Mouse (Mus musculus) small intestine, adult 2 months (tissue): ENCODE measurements around the gene Uap1l1.

ENCODE experiments used
- CTCF ChIP-seq: fragments of 200-500 bp; IDR thresholded peaks from 2 replicates; pipeline ENCODE4 v1.5.1; 2012; ENCODE audit warnings: low read depth, mild to moderate bottlenecking, control low read depth, inconsistent platforms, low read length, moderate library complexity, mixed read lengths; ENCODE audit not compliant: insufficient replicate concordance, insufficient read length; ENCODE audit errors: extremely low read depth
- POLR2A ChIP-seq: fragments of 200-500 bp; IDR thresholded peaks from 2 replicates; pipeline ENCODE4 v1.6.1; 2012; ENCODE audit warnings: low read depth, mild to moderate bottlenecking, control low read depth, inconsistent platforms, low read length, moderate library complexity

DNA sequence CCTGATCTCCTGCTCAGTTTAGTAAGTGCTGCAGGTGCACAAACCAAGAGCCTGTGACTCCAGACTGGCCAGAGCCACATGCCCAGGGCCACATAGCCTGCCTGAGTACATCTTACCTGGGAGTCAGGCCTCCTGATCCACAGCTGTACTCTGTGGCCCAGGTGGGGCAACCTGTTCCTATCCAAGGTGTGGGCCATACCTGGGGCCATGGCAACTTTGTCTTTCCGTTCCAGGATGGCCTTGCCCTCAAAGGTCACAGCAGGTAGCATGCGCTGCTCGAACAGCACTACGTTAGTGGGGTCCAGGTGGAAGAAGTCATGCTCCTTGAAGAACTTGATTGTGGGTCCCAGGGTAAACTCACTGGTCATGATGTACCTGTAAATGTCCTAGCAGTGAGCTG is 1.2 kb downstream of the Uap1l1 start:
- TF ChIP-seq POLR2A, result no peak
- no peak for TF ChIP-seq CTCF
